Mouse (Mus musculus): ENCODE measurements around the gene Sumo1.

Sumo1 gene

DNA sequence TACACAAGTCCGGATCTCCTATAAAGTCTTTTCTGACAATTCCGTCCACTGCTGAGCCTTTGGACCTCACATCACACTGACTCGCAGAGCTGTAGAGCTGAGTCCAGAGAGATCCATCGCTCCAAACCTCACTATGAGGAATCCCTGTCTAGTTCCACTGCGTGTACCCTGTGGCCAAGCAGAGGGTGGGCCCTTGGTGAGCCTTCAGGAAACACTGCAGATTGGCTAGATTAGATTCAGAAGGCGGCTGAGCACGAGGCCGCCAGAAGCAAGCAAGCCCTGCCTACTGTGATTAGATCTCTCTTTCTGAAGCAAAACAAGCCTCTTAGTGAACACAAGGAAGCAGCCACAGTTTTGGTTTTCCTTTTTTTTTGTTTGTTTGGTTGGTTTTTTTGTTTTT is 126.7 kb downstream of the Sumo1 start:
- no peak for DNase-seq

DNA sequence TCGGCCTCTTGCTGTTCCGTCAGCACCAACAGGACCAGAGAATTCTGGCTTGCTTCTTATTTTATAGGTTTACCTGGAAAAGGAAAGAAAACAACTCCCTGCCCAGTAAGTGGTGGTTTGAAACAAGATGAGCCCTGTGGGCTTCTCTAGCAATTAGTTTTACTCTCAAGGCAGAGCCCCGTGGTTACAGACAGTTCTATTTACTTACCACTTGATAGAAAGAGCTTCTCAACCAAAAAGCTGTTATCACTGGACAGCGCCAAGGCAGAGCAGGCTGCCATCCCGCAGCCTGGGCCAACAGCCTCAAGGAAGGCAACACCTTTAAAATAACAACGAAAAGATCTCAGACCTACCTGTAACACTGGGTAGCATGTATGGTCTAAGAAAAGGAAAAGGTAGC is 128.4 kb downstream of the Sumo1 start:
- no peak for DNase-seq

DNA sequence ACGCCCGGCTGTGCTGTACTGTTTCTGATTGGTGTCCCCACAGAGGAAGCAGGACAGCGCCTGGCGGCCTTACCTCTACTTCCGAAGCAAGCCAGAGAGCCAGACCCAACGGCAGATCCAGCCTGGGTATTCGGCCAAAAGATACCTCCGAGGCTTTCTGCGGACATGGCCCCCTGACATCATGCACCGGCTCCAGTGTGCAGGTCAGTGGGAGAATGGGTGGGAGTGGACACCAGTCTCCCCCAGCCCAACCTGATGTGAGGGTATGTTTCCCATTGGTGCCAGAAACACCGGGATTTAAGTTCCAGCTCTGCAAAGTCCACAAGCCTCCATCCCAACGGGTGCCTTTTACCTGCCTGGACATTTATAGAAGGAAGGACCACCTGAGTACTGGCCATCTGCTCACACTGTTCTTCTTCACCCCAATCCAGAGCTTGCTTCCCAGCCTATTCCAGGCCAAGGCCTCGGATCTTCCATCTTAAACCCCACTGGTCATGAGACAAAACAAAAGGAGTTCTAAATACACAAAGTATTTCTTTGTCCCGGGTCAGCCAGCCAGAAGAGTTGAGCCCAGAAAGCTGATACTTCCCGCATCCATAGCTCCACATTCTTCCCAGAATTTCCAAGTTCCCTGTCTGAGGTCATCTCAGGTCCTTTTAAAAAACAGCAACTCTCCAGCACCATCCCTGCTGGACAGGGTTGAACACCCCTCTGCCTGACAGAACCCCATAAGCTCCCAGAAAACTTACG is 129.2 kb downstream of the Sumo1 start:
- DNase-seq: no peak

- no peak for DNase-seq
Measured at GRCm38 (mm10) chr1:59540537-59541148, 130.0 kb downstream of the Sumo1 start.

DNA sequence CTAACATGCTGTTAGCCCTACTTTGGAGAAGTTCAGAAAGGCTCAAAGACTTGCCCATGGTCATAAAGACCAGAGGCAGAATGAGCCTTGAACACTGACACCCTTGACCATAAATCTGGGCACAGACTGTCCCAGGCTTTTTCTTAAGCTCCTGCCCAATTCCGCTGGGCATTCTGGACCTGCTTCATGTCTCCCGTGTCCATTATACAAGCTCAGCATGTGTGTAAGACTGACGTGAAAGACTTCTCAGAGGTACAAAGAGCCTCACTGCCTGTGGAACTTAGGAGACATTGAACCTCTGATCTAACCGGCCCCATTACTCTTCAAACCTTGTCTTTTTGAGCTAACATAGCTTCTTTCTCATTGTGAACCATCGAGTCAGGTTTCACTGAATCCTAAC is 132.3 kb downstream of the Sumo1 start:
- DNase-seq: no peak
